Mouse (Mus musculus) adrenal gland, postnatal 14 days (tissue): ENCODE data around the gene Ksr2. TPM values are rescaled to one million over a fixed set of nuclear protein-coding genes. Genes with fewer than 3 reads are reported as not detected.

Source experiments
- DNase-seq: peaks from one replicate; pipeline ENCODE4 v3.0.0; 2021; ENCODE audit warnings: mixed read lengths
- total RNA-seq: library from RNA; stranded (reverse); gene quantifications from 2 replicates; pipeline ENCODE4 v1.2.3, GENCODE M21; 2021

The Ksr2 gene
- total RNA-seq, 1 experiment from 2014 or later, result 5.2 TPM

- no peak for DNase-seq
These were observed 117.2 kb downstream of the Ksr2 start for GRCm38 (mm10) chr5:117530991-117531390.

GRCm38 (mm10) chr5:117539221-117539620 lies 125.4 kb downstream of the Ksr2 start:
- DNase-seq, result no peak

GRCm38 (mm10) chr5:117541654-117542053 lies 127.9 kb downstream of the Ksr2 start:
- no peak for DNase-seq

- peak; percentile 17 for DNase-seq
These were observed 133.0 kb downstream of the Ksr2 start for GRCm38 (mm10) chr5:117546694-117547268.

GRCm38 (mm10) chr5:117550992-117551391 lies 137.2 kb downstream of the Ksr2 start:
- DNase-seq, result no peak

GRCm38 (mm10) chr5:117552096-117552495 lies 138.3 kb downstream of the Ksr2 start:
- no peak for DNase-seq

GRCm38 (mm10) chr5:117554505-117554904 lies 140.7 kb downstream of the Ksr2 start:
- DNase-seq, result no peak

GRCm38 (mm10) chr5:117556570-117556969 lies 142.8 kb downstream of the Ksr2 start:
- no peak for DNase-seq

GRCm38 (mm10) chr5:117561080-117561479 lies 147.3 kb downstream of the Ksr2 start:
- DNase-seq, result no peak

- DNase-seq, result peak; percentile 33
These were observed 152.4 kb downstream of the Ksr2 start for GRCm38 (mm10) chr5:117566051-117566665.

GRCm38 (mm10) chr5:117569190-117569795 lies 155.5 kb downstream of the Ksr2 start:
- DNase-seq, result no peak

- DNase-seq, result peak; percentile 32
These were observed 158.6 kb downstream of the Ksr2 start for GRCm38 (mm10) chr5:117572428-117572827.

GRCm38 (mm10) chr5:117574894-117575293 lies 161.1 kb downstream of the Ksr2 start:
- peak; percentile 43 for DNase-seq

GRCm38 (mm10) chr5:117577598-117577997 lies 163.8 kb downstream of the Ksr2 start:
- no peak for DNase-seq

- DNase-seq, result no peak
These were observed 167.9 kb downstream of the Ksr2 start for GRCm38 (mm10) chr5:117581711-117582110.

GRCm38 (mm10) chr5:117584428-117584827 lies 170.6 kb downstream of the Ksr2 start:
- no peak for DNase-seq

GRCm38 (mm10) chr5:117589266-117589665 lies 175.5 kb downstream of the Ksr2 start:
- DNase-seq, result no peak

- no peak for DNase-seq
These were observed 179.5 kb downstream of the Ksr2 start for GRCm38 (mm10) chr5:117593273-117593672.

GRCm38 (mm10) chr5:117596803-117597202 lies 183.0 kb downstream of the Ksr2 start:
- no peak for DNase-seq

- no peak for DNase-seq
These were observed 188.2 kb downstream of the Ksr2 start for GRCm38 (mm10) chr5:117602026-117602425.

GRCm38 (mm10) chr5:117607761-117608309 lies 194.0 kb downstream of the Ksr2 start:
- no peak for DNase-seq

- peak; percentile 87 for DNase-seq
These were observed 200.7 kb downstream of the Ksr2 start for GRCm38 (mm10) chr5:117614331-117615024.

- DNase-seq, result no peak
These were observed 206.5 kb downstream of the Ksr2 start for GRCm38 (mm10) chr5:117620292-117620691.
